Mouse (Mus musculus): Measurements from ENCODE around the gene Reg3a. TPM values are rescaled to one million over a fixed set of nuclear protein-coding genes. Genes with fewer than 3 reads are reported as not detected.

Gene Reg3a
- total and polyA plus RNA-seq, 3 experiments, result not detected

GRCm38 (mm10) chr6:78341689-78342088 lies 38.8 kb upstream of the Reg3a start:
- TF ChIP-seq POLR2A (IDR thresholded peaks at IDR 0.05; ENCODE audit: control insufficient read depth in 1 of 2, insufficient read depth in 1 of 2, low read depth in 1 of 2, low read length in 2 of 2, poor library complexity in 1 of 2), result no peak
- TF ChIP-seq ZKSCAN1 (IDR thresholded peaks at IDR 0.05; ENCODE audit: low read depth, low read length), result no peak
- no peak for TF ChIP-seq ZNF384 (IDR thresholded peaks at IDR 0.05; ENCODE audit: low read depth, low read length)
- TF ChIP-seq UBTF (IDR thresholded peaks at IDR 0.05; ENCODE audit: borderline replicate concordance, insufficient read depth, low read depth, low read length), result no peak
- TF ChIP-seq ETS1 (IDR thresholded peaks at IDR 0.05; ENCODE audit: low read depth, low read length), result no peak
- no peak for TF ChIP-seq CHD1 (IDR thresholded peaks at IDR 0.05; ENCODE audit: low read depth, low read length)
- no peak for TF ChIP-seq USF2 (IDR thresholded peaks at IDR 0.05; ENCODE audit: borderline replicate concordance in 1 of 2, insufficient read depth in 1 of 2, low read depth in 1 of 2, low read length in 2 of 2)
- TF ChIP-seq SIN3A (IDR thresholded peaks at IDR 0.05; ENCODE audit: low read length), result no peak
- Histone ChIP-seq H3K9ac (ENCODE audit: control insufficient read depth, low read depth, low read length, poor library complexity, severe bottlenecking) (no peak overlapping the region), H3K9me3 (replicated peaks; ENCODE audit: insufficient read depth, low read length) (no peaks in the 10 kb centered on the region), H3K36me3 (ENCODE audit: control insufficient read depth in 1 of 2, insufficient read depth in 2 of 2, low read length in 2 of 2) (no peaks in the 10 kb centered on the region), H3K79me2 (ENCODE audit: control insufficient read depth, insufficient read depth, low read length, poor library complexity) (no peaks in the 10 kb centered on the region), H3K27ac (ENCODE audit: control insufficient read depth, low read depth, low read length) (no peak overlapping the region), H3K27me3 (ENCODE audit: control insufficient read depth in 1 of 2, insufficient read depth in 2 of 2, low read length in 2 of 2) (no peaks in the 10 kb centered on the region), H3K4me1 (ENCODE audit: control insufficient read depth in 1 of 2, insufficient read depth in 2 of 2, low read length in 2 of 2) (no peaks in the 10 kb centered on the region), H3K4me3 (ENCODE audit: control insufficient read depth in 1 of 2, insufficient read depth in 1 of 2, low read depth in 2 of 2, low read length in 2 of 2) (no peak overlapping the region)
- no peak for DNase-seq (ENCODE audit: low read depth, low spot score)

- DNase-seq (ENCODE audit: low read depth, low spot score), result no peak
- H3K9ac ChIP-seq (ENCODE audit: control insufficient read depth, low read depth, low read length, poor library complexity, severe bottlenecking), result no peak overlapping the region
These were observed 18.4 kb upstream of the Reg3a start for GRCm38 (mm10) chr6:78361971-78362563.

More at GRCm38 (mm10) chr6:78361971-78362563, 18.4 kb upstream of the Reg3a start:
- Histone ChIP-seq H3K27me3 (ENCODE audit: control insufficient read depth in 1 of 2, insufficient read depth in 2 of 2, low read length in 2 of 2) (no peaks in the 10 kb centered on the region), H3K79me2 (ENCODE audit: control insufficient read depth, insufficient read depth, low read length, poor library complexity) (no peaks in the 10 kb centered on the region), H3K4me1 (ENCODE audit: control insufficient read depth in 1 of 2, insufficient read depth in 2 of 2, low read length in 2 of 2) (no peaks in the 10 kb centered on the region), H3K9me3 (replicated peaks; ENCODE audit: insufficient read depth, low read length) (no peaks in the 10 kb centered on the region), H3K27ac (ENCODE audit: control insufficient read depth, low read depth, low read length) (no peak overlapping the region), H3K36me3 (ENCODE audit: control insufficient read depth in 1 of 2, insufficient read depth in 2 of 2, low read length in 2 of 2) (no peaks in the 10 kb centered on the region), H3K4me3 (ENCODE audit: control insufficient read depth in 1 of 2, insufficient read depth in 1 of 2, low read depth in 2 of 2, low read length in 2 of 2) (no peak overlapping the region)
- TF ChIP-seq POLR2AphosphoS5 (IDR thresholded peaks at IDR 0.05; ENCODE audit: borderline replicate concordance, low read depth, low read length) (no peak), EP300 (IDR thresholded peaks at IDR 0.05; ENCODE audit: low read depth in 1 of 2, low read length in 2 of 2) (no peak), MAZ (IDR thresholded peaks at IDR 0.05; ENCODE audit: low read depth, low read length) (no peak), UBTF (IDR thresholded peaks at IDR 0.05; ENCODE audit: borderline replicate concordance, insufficient read depth, low read depth, low read length) (no peak), MAFK (IDR thresholded peaks at IDR 0.05; ENCODE audit: borderline replicate concordance, low read depth, low read length) (no peak), ZKSCAN1 (IDR thresholded peaks at IDR 0.05; ENCODE audit: low read depth, low read length) (no peak), MEF2A (IDR thresholded peaks at IDR 0.05; ENCODE audit: extremely low read depth, insufficient replicate concordance, low read depth, low read length, poor library complexity, severe bottlenecking) (no peak), ZNF384 (IDR thresholded peaks at IDR 0.05; ENCODE audit: low read depth, low read length) (no peak), POLR2AphosphoS2 (IDR thresholded peaks at IDR 0.05; ENCODE audit: low read length) (no peak), ZMIZ1 (IDR thresholded peaks at IDR 0.05; ENCODE audit: low read depth, low read length) (no peak), MYC (IDR thresholded peaks at IDR 0.05; ENCODE audit: low read depth, low read length) (no peak), GATA1 (IDR thresholded peaks at IDR 0.05; ENCODE audit: low read depth, low read length) (no peak), HCFC1 (IDR thresholded peaks at IDR 0.05; ENCODE audit: low read depth, low read length) (no peak), MXI1 (IDR thresholded peaks at IDR 0.05; ENCODE audit: low read depth, low read length) (no peak), NRF1 (IDR thresholded peaks at IDR 0.05; ENCODE audit: insufficient read depth, low read depth, low read length, poor library complexity, severe bottlenecking) (no peak), CTCF (IDR thresholded peaks at IDR 0.05 in 2 of 3, conservative IDR thresholded peaks at IDR 0.05 in 1 of 3; ENCODE audit: control insufficient read depth in 1 of 3, insufficient read depth in 1 of 3, low read depth in 2 of 3, low read length in 3 of 3, poor library complexity in 1 of 3, severe bottlenecking in 1 of 3) (no peak), SMC3 (IDR thresholded peaks at IDR 0.05; ENCODE audit: low read depth, low read length) (no peak), JUND (IDR thresholded peaks at IDR 0.05; ENCODE audit: low read depth, low read length) (no peak)
